Mouse (Mus musculus) liver, embryonic 14.5 days (tissue): ENCODE measurements at regions not wholly inside any gene's neighbourhood (a gene's known extent, or its start where the extent isn't known, plus 50 kb on each side); places are given as distances from the start of the nearest gene placed in this dataset.

Experiments
- ATAC-seq: fragments of 200-750 bp; cut with Nextera tagmentation; 2 replicates; pipeline ENCODE4 v1.8.0; 2017; ENCODE audit warnings: moderate number of reproducible peaks, mild to moderate bottlenecking, moderate library complexity; ENCODE audit not compliant: insufficient read depth
- DNase-seq, 3 experiments: peaks; one replicate each; pipeline ENCODE4 v3.0.0-alpha.2; 2012 to 2013; ENCODE audit warnings: low read depth in 3 of 3, low spot score in 3 of 3
- H3K27ac ChIP-seq: fragments of 300-500 bp; sonication (generic); 2 replicates; pipeline ENCODE4 v1.5.1; 2014; ENCODE audit warnings: moderate library complexity, mild to moderate bottlenecking, control low read depth, inconsistent platforms
- H3K27me3 ChIP-seq: fragments of 300-500 bp; sonication (generic); 2 replicates; pipeline ENCODE4 v1.6.1; 2014; ENCODE audit warnings: mild to moderate bottlenecking, low read length, moderate library complexity; ENCODE audit not compliant: control insufficient read depth, insufficient read depth
- H3K36me3 ChIP-seq: fragments of 300-500 bp; sonication (generic); replicated peaks from 2 replicates; pipeline ENCODE4 v1.6.1; 2014; ENCODE audit warnings: low read depth; ENCODE audit not compliant: control insufficient read depth, insufficient read depth
- H3K4me1 ChIP-seq, 2 experiments: fragments of 200-500 bp in 1 of 2; fragments of 300-500 bp in 1 of 2; sonication (generic) in 1 of 2; replicated peaks; 2 replicates each; pipeline ENCODE4 v1.6.1; 2012 to 2014; ENCODE audit warnings: antibody characterized with exemption in 1 of 2, inconsistent platforms in 1 of 2, low read length in 1 of 2; ENCODE audit not compliant: control insufficient read depth in 2 of 2, insufficient read depth in 2 of 2
- H3K4me2 ChIP-seq: fragments of 300-500 bp; sonication (generic); 2 replicates; pipeline ENCODE4 v1.6.1; 2014; ENCODE audit warnings: low read depth, mild to moderate bottlenecking, control low read depth, moderate library complexity
- H3K4me3 ChIP-seq, 2 experiments: fragments of 200-500 bp in 1 of 2; fragments of 300-500 bp in 1 of 2; sonication (generic) in 1 of 2; 2 replicates each; pipeline ENCODE4 v1.5.1; 2012 to 2014; ENCODE audit warnings: low read depth in 2 of 2, low read length in 2 of 2, mild to moderate bottlenecking in 2 of 2, control low read depth in 1 of 2, inconsistent platforms in 1 of 2, moderate library complexity in 1 of 2; ENCODE audit not compliant: insufficient read depth in 1 of 2
- H3K9ac ChIP-seq: fragments of 300-500 bp; sonication (generic); replicated peaks from 2 replicates; pipeline ENCODE4 v1.6.1; 2014; ENCODE audit warnings: mild to moderate bottlenecking, control low read depth, moderate library complexity
- H3K9me3 ChIP-seq: fragments of 300-500 bp; sonication (generic); 2 replicates; pipeline ENCODE4 v1.6.1; 2016; ENCODE audit warnings: low read length, mixed read lengths; ENCODE audit not compliant: control insufficient read depth
- CTCF ChIP-seq: IDR thresholded peaks from 2 replicates; pipeline ENCODE4 v1.5.1; 2016; ENCODE audit warnings: antibody characterized with exemption, low read depth, control low read depth
- EP300 ChIP-seq: IDR thresholded peaks from 2 replicates; pipeline ENCODE4 v1.6.1; 2016; ENCODE audit warnings: antibody characterized with exemption, low read depth
- WGBS: fragments of 180-500 bp; shearing (Covaris S2); extraction: QIAGEN DNeasy Blood & Tissue Kit; methylation state at CpG from one replicate; pipeline ENCODE4 v1.1.7; 2014; ENCODE audit not compliant: insufficient replicate concordance; 5-methylcytosine and 5-hydroxymethylcytosine counted together

DNA sequence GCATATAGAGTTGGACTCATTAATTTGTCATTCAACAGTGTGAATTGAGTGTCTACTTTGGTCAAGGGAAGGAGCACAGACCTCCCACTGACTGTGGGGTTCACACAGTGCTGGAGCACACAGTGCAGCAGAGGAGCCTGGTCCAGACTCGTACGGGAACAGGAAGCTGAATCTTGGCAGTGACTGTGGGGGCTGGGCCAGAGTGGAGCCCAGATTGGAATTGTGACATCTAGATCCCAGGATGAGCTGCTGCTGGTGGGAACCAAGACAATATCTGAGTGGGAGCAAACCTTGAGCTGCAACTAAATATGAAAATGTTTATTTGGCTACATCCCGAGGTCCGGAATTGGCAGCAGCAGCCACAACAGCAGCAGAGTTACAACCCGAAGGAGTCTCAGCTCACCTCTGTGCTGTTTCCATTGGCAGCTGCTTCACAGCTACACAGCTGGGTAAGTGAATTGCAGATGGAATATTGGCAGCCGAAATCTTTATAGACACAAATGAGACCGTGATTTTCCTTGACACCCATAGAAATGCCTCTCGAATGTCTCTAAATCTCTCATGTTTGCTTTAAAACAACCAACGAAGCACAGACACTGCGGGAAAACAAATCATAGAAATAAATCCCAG lies 181.5 kb downstream of the Dad1 start:
- TF ChIP-seq EP300, result no peak
- no peak for TF ChIP-seq CTCF
- Histone ChIP-seq H3K4me3 (no peak overlapping the region), H3K4me1 (peaks cover 43 to 56% of the 10 kb centered on the region in 2 experiments), H3K9me3 (no peaks in the 10 kb centered on the region), H3K9ac (no peak overlapping the region), H3K27me3 (no peaks in the 10 kb centered on the region), H3K36me3 (no peaks in the 10 kb centered on the region), H3K4me2 (no peak overlapping the region), H3K27ac (no peak overlapping the region)
- 58% methylated on average over 10 of the region's 10 CpGs for WGBS
- DNase-seq (no peak), ATAC-seq (no peak)

GRCm38 (mm10) chr14:54070240-54070639 lies 183.7 kb downstream of the Dad1 start:
- ATAC-seq, result peak; percentile 87

GRCm38 (mm10) chr14:54068684-54069083 lies 185.2 kb downstream of the Dad1 start:
- Histone ChIP-seq H3K9ac (no peak overlapping the region), H3K4me1 (peaks cover 48 to 60% of the 10 kb centered on the region in 2 experiments), H3K4me3 (no peak overlapping the region), H3K4me2 (peak overlapping the region; percentile 32), H3K27ac (peak overlapping the region; percentile 54), H3K27me3 (peaks cover 3% of the 10 kb centered on the region; the same call in 1 of the 2 replicates), H3K9me3 (no peaks in the 10 kb centered on the region), H3K36me3 (no peaks in the 10 kb centered on the region)
- ATAC-seq (peak; percentile 74), DNase-seq (peak; percentile 28 to 59 (median 29))
- TF ChIP-seq EP300, result peak; percentile 80
- TF ChIP-seq CTCF, result no peak
- 43% methylated on average over 1 of the region's 1 CpGs for WGBS

More at GRCm38 (mm10) chr14:54070240-54070639, 183.7 kb downstream of the Dad1 start:
- Histone ChIP-seq H3K9ac (no peak overlapping the region), H3K36me3 (no peaks in the 10 kb centered on the region), H3K27me3 (no peaks in the 10 kb centered on the region), H3K4me3 (no peak overlapping the region), H3K4me2 (peak overlapping the region; percentile 16; the same call in 1 of the 2 replicates), H3K9me3 (no peaks in the 10 kb centered on the region), H3K4me1 (peaks cover 45 to 54% of the 10 kb centered on the region in 2 experiments), H3K27ac (peak overlapping the region; percentile 28)
- TF ChIP-seq CTCF (no peak), EP300 (peak; percentile 87)
- DNase-seq, result peak; percentile 29 to 51 (median 43)

- no peak for DNase-seq
- no peak for TF ChIP-seq CTCF
- TF ChIP-seq EP300, result no peak
- H3K4me1 ChIP-seq, result peaks cover 30 to 38% of the 10 kb centered on the region in 2 experiments
- ATAC-seq, result no peak
- no peak overlapping the region for H3K9ac ChIP-seq
- H3K4me3 ChIP-seq, result no peak overlapping the region
- H3K27ac ChIP-seq, result no peak overlapping the region
- no peaks in the 10 kb centered on the region for H3K36me3 ChIP-seq
- H3K4me2 ChIP-seq, result no peak overlapping the region
- H3K27me3 ChIP-seq, result peaks cover 4% of the 10 kb centered on the region
- no peaks in the 10 kb centered on the region for H3K9me3 ChIP-seq
- WGBS, result 59% methylated on average over 4 of the region's 4 CpGs
These were observed 188.4 kb downstream of the Dad1 start for GRCm38 (mm10) chr14:54065466-54065865.

DNA sequence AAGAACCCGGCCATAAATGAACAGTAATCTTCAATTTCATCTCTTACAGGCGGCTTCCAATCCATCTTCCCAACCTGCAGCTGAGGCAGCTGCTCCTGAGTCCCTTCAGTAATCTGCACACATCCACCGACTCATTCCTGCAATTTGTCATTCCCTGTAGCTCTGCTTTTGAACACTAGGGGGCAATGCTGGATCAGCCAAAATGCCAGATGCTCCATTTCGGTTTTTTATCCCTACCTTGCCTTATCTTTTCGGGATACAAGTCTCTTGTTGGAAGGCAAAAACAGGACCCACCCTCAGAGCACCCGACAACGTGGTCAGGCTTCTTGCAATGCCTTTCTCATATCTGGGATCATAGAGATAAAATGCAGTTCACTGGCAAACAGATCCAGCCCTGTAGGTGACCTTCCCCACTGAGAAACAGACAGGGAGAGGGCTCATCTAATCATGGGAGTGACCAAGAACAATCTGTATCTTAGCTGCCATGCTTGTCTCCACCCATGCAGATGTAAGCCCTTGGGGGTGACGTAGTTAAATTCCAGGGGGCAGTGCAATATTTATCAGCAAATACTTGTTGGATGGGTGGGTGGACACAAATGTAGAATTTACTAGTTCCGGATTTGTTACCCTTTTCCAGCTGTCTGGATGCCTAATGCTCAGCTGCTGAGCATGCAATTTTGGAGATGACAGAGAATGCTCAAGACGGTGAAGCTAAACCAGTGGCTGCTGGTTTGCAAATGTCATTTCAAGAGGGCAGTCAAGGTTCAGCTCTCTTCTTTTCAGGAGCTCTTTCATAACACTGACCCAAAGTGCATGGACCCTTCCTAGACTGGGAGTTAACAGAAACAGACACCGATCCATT lies 189.1 kb downstream of the Dad1 start:
- Histone ChIP-seq H3K27ac (no peak overlapping the region), H3K4me1 (peaks cover 24 to 33% of the 10 kb centered on the region in 2 experiments), H3K9me3 (no peaks in the 10 kb centered on the region), H3K4me3 (no peak overlapping the region), H3K4me2 (peak overlapping the region; percentile 41), H3K27me3 (peaks cover 4% of the 10 kb centered on the region), H3K36me3 (no peaks in the 10 kb centered on the region), H3K9ac (no peak overlapping the region)
- ATAC-seq (peak; percentile 75), DNase-seq (peak; percentile 37 to 41 (median 39))
- 15% methylated on average over 11 of the region's 11 CpGs for WGBS
- no peak; the same call in 1 of the 2 replicates for TF ChIP-seq EP300
- TF ChIP-seq CTCF, result peak; percentile 89
